Mouse (Mus musculus) CD8-positive naive resting alpha-beta T cell, adult 2 months (primary cell): ENCODE results near the gene Cul4a.

Experiments
- DNase-seq, 2 experiments: peaks; one replicate each; pipeline ENCODE4 v3.0.0; 2022; ENCODE audit warnings: low read depth in 2 of 2, low spot score in 2 of 2

Gene Cul4a

DNA sequence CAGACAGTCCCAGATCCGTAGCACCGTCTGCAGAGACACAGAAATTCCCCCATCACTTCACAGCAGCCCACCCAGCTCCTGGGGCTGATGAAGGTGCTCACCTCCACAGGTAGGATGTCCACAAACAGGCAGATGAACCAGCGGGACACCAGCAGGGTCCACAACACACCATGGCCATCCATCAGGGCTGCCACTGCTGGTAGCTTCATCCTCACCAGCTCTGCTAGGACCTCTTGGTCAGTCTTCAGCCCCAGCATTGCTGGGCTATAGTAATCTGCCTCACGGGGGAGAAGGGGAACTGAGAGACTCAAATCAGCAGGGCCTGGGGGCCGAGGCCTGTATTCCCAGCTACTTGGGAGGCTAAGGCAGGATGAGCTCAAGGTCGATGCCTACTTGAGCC is 74.1 kb downstream of the Cul4a start:
- DNase-seq: no peak

GRCm38 (mm10) chr8:13179948-13180347 is 74.5 kb downstream of the Cul4a start:
- no peak for DNase-seq

DNA sequence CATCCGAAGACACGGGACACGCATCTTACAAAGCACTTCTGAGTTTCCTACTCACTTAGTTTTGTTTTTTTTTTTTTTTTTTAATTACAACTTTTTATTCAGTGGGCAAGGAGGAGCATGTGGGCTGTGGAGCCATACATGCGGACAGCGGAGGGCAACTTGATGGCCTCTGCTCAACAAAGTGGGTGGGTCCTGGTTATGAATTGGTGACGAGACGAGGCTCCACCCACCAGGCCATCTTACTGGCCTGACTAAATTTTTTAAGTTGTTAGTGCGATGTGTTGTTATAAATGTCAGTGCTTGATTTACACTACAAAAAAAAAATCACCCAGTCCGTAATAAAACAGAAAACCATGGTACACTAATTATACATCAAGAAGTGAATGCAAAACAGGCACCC is 75.0 kb downstream of the Cul4a start:
- no peak for DNase-seq

GRCm38 (mm10) chr8:13180911-13181690 is 75.7 kb downstream of the Cul4a start:
- no peak for DNase-seq

DNA sequence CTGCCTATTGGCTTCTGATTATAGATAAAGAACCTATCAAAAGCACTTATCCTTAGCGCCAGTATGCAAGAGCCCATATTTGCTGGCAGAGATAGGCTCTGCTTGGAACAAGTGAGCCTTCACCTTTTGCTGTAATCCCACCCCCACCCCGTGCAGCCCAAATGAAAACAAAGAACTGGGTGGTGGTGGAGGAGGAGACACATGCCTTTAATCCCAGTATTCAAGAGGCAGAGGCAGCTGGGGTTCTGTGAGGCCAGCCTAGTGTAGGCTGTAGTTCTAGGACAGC is 76.2 kb downstream of the Cul4a start:
- no peak for DNase-seq

DNA sequence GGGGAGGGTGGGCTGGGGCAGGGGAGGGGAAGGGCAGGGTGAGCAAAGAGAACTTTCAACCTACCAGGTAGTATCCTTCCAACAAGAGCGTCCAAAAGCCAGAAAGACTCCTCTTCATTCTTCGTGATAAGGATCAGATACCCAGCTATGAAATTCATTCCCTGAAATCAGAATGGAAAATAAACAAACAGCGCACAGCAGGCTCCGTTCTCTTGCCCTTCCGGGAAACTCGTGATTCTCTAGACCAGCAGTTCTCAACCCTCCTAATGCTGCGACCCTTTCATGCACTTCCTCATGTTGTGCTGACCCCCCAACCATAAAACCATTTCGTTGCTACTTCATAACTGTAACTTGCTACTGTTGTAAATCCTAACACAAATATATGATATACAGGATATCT is 81.4 kb downstream of the Cul4a start:
- no peak for DNase-seq

DNA sequence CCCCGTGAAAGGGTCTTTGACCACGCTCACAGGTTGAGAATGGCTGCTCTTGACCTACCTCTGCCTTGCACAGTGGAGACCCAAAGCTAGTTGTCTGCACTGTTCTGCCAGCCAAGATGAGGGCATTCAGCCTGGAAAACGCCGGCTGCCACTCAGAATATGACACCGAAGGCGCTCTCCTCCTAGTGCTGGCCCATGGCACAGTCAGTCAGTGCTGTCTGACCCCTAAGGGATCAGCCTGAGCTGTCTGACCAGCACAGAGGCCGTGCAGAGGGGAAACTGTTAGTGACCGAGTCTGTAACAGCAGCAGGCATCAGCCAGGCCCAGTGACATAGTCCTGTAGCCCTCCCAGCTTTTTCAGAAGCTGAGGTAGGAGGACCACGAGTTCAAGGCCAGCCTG is 81.8 kb downstream of the Cul4a start:
- no peak for DNase-seq

- DNase-seq: no peak
Measured at GRCm38 (mm10) chr8:13187638-13188037, 82.2 kb downstream of the Cul4a start.

GRCm38 (mm10) chr8:13188052-13188555 is 82.7 kb downstream of the Cul4a start:
- no peak for DNase-seq

- DNase-seq: no peak
Measured at GRCm38 (mm10) chr8:13188857-13189256, 83.4 kb downstream of the Cul4a start.

DNA sequence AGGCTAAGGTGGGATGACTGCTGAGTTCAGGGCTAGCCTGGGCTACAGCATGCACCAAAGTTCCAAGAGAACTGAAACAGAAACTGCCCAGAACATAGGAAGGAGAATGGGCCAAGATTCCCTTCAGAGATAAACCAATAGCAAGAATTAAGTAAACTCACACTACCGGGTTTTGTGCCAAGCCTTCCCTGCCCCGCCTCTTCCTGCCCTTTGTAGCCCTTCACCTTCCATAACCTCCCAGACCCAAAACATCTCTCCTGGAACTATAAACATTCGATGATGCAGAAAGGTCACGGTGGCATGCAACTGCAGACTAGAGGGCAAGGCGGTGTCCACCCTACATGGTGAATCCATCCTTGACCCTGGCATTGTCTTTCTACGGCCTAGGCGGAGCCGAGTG is 84.8 kb downstream of the Cul4a start:
- DNase-seq: no peak

DNA sequence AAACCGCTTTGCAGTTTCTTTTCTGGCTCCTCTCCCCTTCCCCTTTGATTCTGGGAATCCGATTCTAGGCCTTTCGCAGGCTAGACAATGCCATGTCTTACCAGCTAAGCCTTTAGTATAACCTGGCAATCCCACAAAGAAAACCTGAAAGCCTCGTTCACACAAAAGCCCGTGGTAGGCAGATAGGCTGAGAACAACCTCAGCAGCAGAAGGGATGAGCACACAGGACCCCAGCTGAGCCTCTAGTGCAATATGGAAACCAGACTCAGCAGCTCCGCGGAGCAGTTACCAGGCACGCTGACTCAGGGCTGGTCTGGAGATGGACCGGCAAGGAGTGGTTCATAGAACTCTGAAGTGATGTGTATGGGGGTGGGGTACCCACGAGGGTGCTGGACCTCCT is 89.4 kb downstream of the Cul4a start:
- DNase-seq: no peak

DNA sequence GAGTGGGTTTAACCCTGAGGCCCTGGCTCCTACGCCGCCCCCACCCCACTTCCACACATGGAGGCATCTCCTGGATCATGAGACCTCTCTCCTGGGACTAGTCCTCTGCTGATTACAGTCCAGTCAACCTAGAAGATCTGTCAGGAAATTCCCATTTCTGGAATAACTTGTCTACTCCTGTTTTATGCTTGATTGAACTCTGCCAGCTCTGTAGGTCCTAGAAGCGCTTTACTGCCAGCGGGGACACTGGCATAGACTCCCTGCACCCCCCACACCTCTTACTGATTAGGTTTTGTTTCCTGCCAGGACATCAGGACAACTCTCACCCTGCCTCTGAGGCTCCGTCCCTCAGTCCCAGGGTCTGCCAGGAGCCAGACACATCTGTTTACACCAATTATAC is 92.1 kb downstream of the Cul4a start:
- no peak for DNase-seq
